Mouse (Mus musculus) macrophage (primary cell): ENCODE data around the gene Zfp638. TPM values are rescaled to one million over a fixed set of nuclear protein-coding genes. Genes with fewer than 3 reads are reported as not detected.
A peak's percentile ranks its signal among the peaks of the same experiment; 100 is the strongest.
"Not testable (repeated sequence)": the region's sequence is repeated elsewhere in the genome, so short reads cannot be mapped to it uniquely, and the experiment has no call there.

Experiments
- H3K27ac ChIP-seq: fragments of 350-480 bp; formaldehyde crosslinking; 2 replicates; pipeline ENCODE4 v1.9.0; 2021
- H3K36me3 ChIP-seq: fragments of 350-480 bp; formaldehyde crosslinking; 2 replicates; pipeline ENCODE4 v1.9.0; 2021; ENCODE audit errors: inconsistent target
- H3K4me3 ChIP-seq: fragments of 350-480 bp; formaldehyde crosslinking; 2 replicates; pipeline ENCODE4 v1.9.0; 2021; ENCODE audit errors: inconsistent target
- H3K79me2 ChIP-seq: fragments of 350-480 bp; formaldehyde crosslinking; 2 replicates; pipeline ENCODE4 v1.9.0; 2021; ENCODE audit errors: inconsistent target
- WGBS: methylation state at CpG from one replicate; pipeline ENCODE4 v1.1.7; 2026; ENCODE audit warnings: inconsistent platforms; ENCODE audit not compliant: missing documents; 5-methylcytosine and 5-hydroxymethylcytosine counted together
- polyA plus RNA-seq: library from polyadenylated mRNA; stranded (reverse); fragments of 250-400 nt; gene quantifications from 3 replicates; pipeline ENCODE4 v1.2.4, GENCODE M21; 2018; ENCODE audit warnings: inconsistent platforms
- total RNA-seq, 78 experiments: library from RNA; depleted of rRNA; stranded (reverse); fragments of 250-400 nt; gene quantifications; 1 replicate in 9 of 78; 2 replicates in 24 of 78; 3 replicates in 43 of 78; 4 replicates in 2 of 78; pipeline ENCODE4 v1.2.4; 2018; ENCODE audit warnings: inconsistent platforms in 56 of 78

Zfp638 gene
- total RNA-seq (2018; cell fraction: chromatin; rRNA removed): 100 to 1,000 TPM; 237 to 517 (median 386) TPM
- total RNA-seq (2018; cell fraction: cytosol; rRNA removed): 10 to 100 TPM; 39.8 to 76.3 (median 53.2) TPM
- 100 to 1,000 TPM; 122 to 341 (median 210) TPM for total RNA-seq (2018; cell fraction: nucleus; rRNA removed)
- 38.7 to 53.0 TPM (median 44.8 TPM) in 3 replicates for polyA plus RNA-seq

GRCm38 (mm10) chr6:83866954-83867597 lies at the start of gene Zfp638:
Gene Zfp638, plus strand, starts transcription at chr6:83867109.
- Histone ChIP-seq H3K27ac (peak within 1 kb of the TSS; percentile 68), H3K4me3 (peak within 1 kb of the TSS; percentile 72), H3K36me3 (no peaks in the 10 kb centered on the region), H3K79me2 (peaks cover 17% of the 10 kb centered on the region; the same call in 1 of the 2 replicates)
- WGBS: under 1% methylated on average over 48 of the region's 50 CpGs

GRCm38 (mm10) chr6:83818996-83819395 lies 47.9 kb upstream of the Zfp638 start:
- WGBS: 85% methylated on average over 1 of the region's 1 CpGs
- no peaks in the 10 kb centered on the region for H3K36me3 ChIP-seq
- H3K4me3 ChIP-seq: no peak overlapping the region
- H3K79me2 ChIP-seq: no peaks in the 10 kb centered on the region
- H3K27ac ChIP-seq: no peak overlapping the region

- no peak overlapping the region for H3K27ac ChIP-seq
- no peaks in the 10 kb centered on the region for H3K36me3 ChIP-seq
- H3K4me3 ChIP-seq: no peak overlapping the region
- WGBS: 85% methylated on average over 2 of the region's 2 CpGs
- H3K79me2 ChIP-seq: no peaks in the 10 kb centered on the region
Measured at GRCm38 (mm10) chr6:83820727-83821515, 46.0 kb upstream of the Zfp638 start.

GRCm38 (mm10) chr6:83821856-83822255 lies 45.1 kb upstream of the Zfp638 start:
- 91% methylated on average over 2 of the region's 2 CpGs for WGBS
- H3K79me2 ChIP-seq: no peaks in the 10 kb centered on the region

GRCm38 (mm10) chr6:83830941-83831605 lies 35.8 kb upstream of the Zfp638 start:
- WGBS: 11% methylated on average over 35 of the region's 35 CpGs
- Histone ChIP-seq H3K36me3 (no peaks in the 10 kb centered on the region), H3K79me2 (no peaks in the 10 kb centered on the region), H3K27ac (no peak overlapping the region), H3K4me3 (peak overlapping the region; percentile 40)

More at GRCm38 (mm10) chr6:83821856-83822255, 45.1 kb upstream of the Zfp638 start:
- no peak overlapping the region for H3K4me3 ChIP-seq
- H3K27ac ChIP-seq: no peak overlapping the region
- no peaks in the 10 kb centered on the region for H3K36me3 ChIP-seq

- Histone ChIP-seq H3K4me3 (peak within 1 kb of the TSS; percentile 40), H3K27ac (no peak within 1 kb of the TSS), H3K79me2 (no peaks in the 10 kb centered on the region), H3K36me3 (no peaks in the 10 kb centered on the region)
- under 1% methylated on average over 36 of the region's 37 CpGs for WGBS
Measured at GRCm38 (mm10) chr6:83831606-83832123, 35.2 kb upstream of the Zfp638 start, which contains the start of gene Paip2b. Gene Paip2b, minus strand, starts transcription at chr6:83831741.

GRCm38 (mm10) chr6:83832393-83832792 lies 34.5 kb upstream of the Zfp638 start:
- H3K36me3 ChIP-seq, H3K79me2 ChIP-seq, H3K27ac ChIP-seq: not testable (repeated sequence)
- WGBS: 91% methylated on average over 1 of the region's 1 CpGs
- H3K4me3 ChIP-seq: 0 out of 2 replicates have a peak overlapping the region, but pooled peaks have one; percentile 6

- Histone ChIP-seq H3K79me2 (no peaks in the 10 kb centered on the region), H3K36me3 (no peaks in the 10 kb centered on the region), H3K27ac (no peak overlapping the region), H3K4me3 (no peak overlapping the region)
- WGBS: 97% methylated on average over 2 of the region's 2 CpGs
Measured at GRCm38 (mm10) chr6:83836826-83837225, 30.1 kb upstream of the Zfp638 start.

- Histone ChIP-seq H3K36me3 (no peaks in the 10 kb centered on the region), H3K79me2 (no peaks in the 10 kb centered on the region), H3K4me3 (no peak overlapping the region), H3K27ac (no peak overlapping the region)
- 43% methylated on average over 2 of the region's 2 CpGs for WGBS
Measured at GRCm38 (mm10) chr6:83838046-83838445, 28.9 kb upstream of the Zfp638 start.

GRCm38 (mm10) chr6:83840086-83840485 lies 26.8 kb upstream of the Zfp638 start:
- no peaks in the 10 kb centered on the region for H3K36me3 ChIP-seq
- H3K79me2 ChIP-seq: no peaks in the 10 kb centered on the region
- no peak overlapping the region for H3K27ac ChIP-seq
- 97% methylated on average over 6 of the region's 6 CpGs for WGBS
- H3K4me3 ChIP-seq: no peak overlapping the region

GRCm38 (mm10) chr6:83844913-83845312 lies 22.0 kb upstream of the Zfp638 start:
- no peaks in the 10 kb centered on the region for H3K79me2 ChIP-seq
- H3K36me3 ChIP-seq: no peaks in the 10 kb centered on the region
- 51% methylated on average over 10 of the region's 10 CpGs for WGBS
- no peak overlapping the region for H3K4me3 ChIP-seq
- no peak overlapping the region for H3K27ac ChIP-seq

GRCm38 (mm10) chr6:83846141-83846540 lies 20.8 kb upstream of the Zfp638 start:
- Histone ChIP-seq H3K4me3 (no peak overlapping the region), H3K36me3 (no peaks in the 10 kb centered on the region), H3K27ac (no peak overlapping the region), H3K79me2 (no peaks in the 10 kb centered on the region)
- 100% methylated on average over 2 of the region's 2 CpGs for WGBS

- Histone ChIP-seq H3K36me3 (no peaks in the 10 kb centered on the region), H3K79me2 (no peaks in the 10 kb centered on the region), H3K4me3 (no peak overlapping the region), H3K27ac (no peak overlapping the region)
- 96% methylated on average over 2 of the region's 2 CpGs for WGBS
Measured at GRCm38 (mm10) chr6:83849446-83849845, 17.5 kb upstream of the Zfp638 start.

- Histone ChIP-seq H3K79me2 (no peaks in the 10 kb centered on the region), H3K36me3 (no peaks in the 10 kb centered on the region), H3K27ac (no peak overlapping the region), H3K4me3 (no peak overlapping the region)
- WGBS: 91% methylated on average over 5 of the region's 5 CpGs
Measured at GRCm38 (mm10) chr6:83857476-83857875, 9.4 kb upstream of the Zfp638 start.
